Mouse (Mus musculus) midbrain, embryonic 10.5 days (tissue): ENCODE results near the gene Tcirg1. TPM values are rescaled to one million over a fixed set of nuclear protein-coding genes. Genes with fewer than 3 reads are reported as not detected.
A peak's percentile ranks its signal among the peaks of the same experiment; 100 is the strongest.

Source experiments
- DNase-seq: peaks from one replicate; pipeline ENCODE4 v3.0.0-alpha.2; 2017; ENCODE audit warnings: low spot score
- H3K27ac ChIP-seq: fragments of 300-500 bp; sonication (generic); replicated peaks from 2 replicates; pipeline ENCODE4 v1.5.1; 2016; ENCODE audit warnings: mild to moderate bottlenecking
- H3K27me3 ChIP-seq: fragments of 300-500 bp; sonication (generic); 2 replicates; pipeline ENCODE4 v1.6.1; 2016; ENCODE audit warnings: low read depth, mild to moderate bottlenecking; ENCODE audit not compliant: poor library complexity, severe bottlenecking
- H3K36me3 ChIP-seq: fragments of 300-500 bp; sonication (generic); 2 replicates; pipeline ENCODE4 v1.6.1; 2016; ENCODE audit warnings: mild to moderate bottlenecking, moderate library complexity
- H3K4me1 ChIP-seq: fragments of 300-500 bp; sonication (generic); 2 replicates; pipeline ENCODE4 v1.6.1; 2016
- H3K4me3 ChIP-seq: fragments of 300-500 bp; sonication (generic); 2 replicates; pipeline ENCODE4 v1.5.1; 2016; ENCODE audit warnings: mild to moderate bottlenecking, moderate library complexity
- H3K9me3 ChIP-seq: fragments of 300-500 bp; sonication (generic); replicated peaks from 2 replicates; pipeline ENCODE4 v1.6.1; 2016; ENCODE audit warnings: mild to moderate bottlenecking
- whole genome bisulfite sequencing: fragments of 180-500 bp; shearing (Covaris S2); methylation state at CpG from one replicate; pipeline ENCODE4 v1.1.7; 2016; 5-methylcytosine and 5-hydroxymethylcytosine counted together
- polyA plus RNA-seq: library from polyadenylated mRNA; unstranded; fragments of >200 nt; fragmentation: Nextera tagmentation; extraction: Ambion mirVana; gene quantifications from 2 replicates; pipeline ENCODE4 v1.2.1, GENCODE M21; 2016

Tcirg1 gene
- polyA plus RNA-seq, 1 experiment from 2014 or later = 17.0 TPM

- DNase-seq = peak; percentile 49
- Histone ChIP-seq H3K4me3 (peak overlapping the region; percentile 60), H3K27ac (peak overlapping the region; percentile 77)
Measured at GRCm38 (mm10) chr19:3935896-3936850, 29.2 kb upstream of the Tcirg1 start.

GRCm38 (mm10) chr19:3935032-3935895, 28.3 kb upstream of the Tcirg1 start, which contains the start of gene Unc93b1:
Gene Unc93b1, plus strand, starts transcription at chr19:3935186.
- 6% methylated on average over 42 of the region's 42 CpGs for WGBS
- Histone ChIP-seq H3K27ac (peak within 1 kb of the TSS; percentile 77), H3K4me1 (peaks cover 18% of the 10 kb centered on the region)

More at GRCm38 (mm10) chr19:3935896-3936850, 29.2 kb upstream of the Tcirg1 start:
- H3K9me3 ChIP-seq = no peaks in the 10 kb centered on the region
- 6% methylated on average over 22 of the region's 22 CpGs for WGBS
- peaks cover 18% of the 10 kb centered on the region for H3K4me1 ChIP-seq
- peaks cover 29% of the 10 kb centered on the region for H3K27me3 ChIP-seq
- no peaks in the 10 kb centered on the region for H3K36me3 ChIP-seq

GRCm38 (mm10) chr19:3931716-3932115, 24.8 kb upstream of the Tcirg1 start:
- no peak overlapping the region for H3K4me3 ChIP-seq
- H3K36me3 ChIP-seq = no peaks in the 10 kb centered on the region
- peaks cover 22% of the 10 kb centered on the region for H3K27me3 ChIP-seq
- no peak for DNase-seq
- WGBS = 90% methylated on average over 9 of the region's 9 CpGs
- peaks cover 29% of the 10 kb centered on the region for H3K4me1 ChIP-seq
- no peaks in the 10 kb centered on the region for H3K9me3 ChIP-seq
- H3K27ac ChIP-seq = no peak overlapping the region

More at GRCm38 (mm10) chr19:3935032-3935895, 28.3 kb upstream of the Tcirg1 start, which contains the start of gene Unc93b1:
- Histone ChIP-seq H3K9me3 (no peaks in the 10 kb centered on the region), H3K4me3 (peak within 1 kb of the TSS; percentile 60), H3K27me3 (peaks cover 29% of the 10 kb centered on the region), H3K36me3 (no peaks in the 10 kb centered on the region)
- DNase-seq = peak; percentile 52

GRCm38 (mm10) chr19:3930262-3931057, 23.5 kb upstream of the Tcirg1 start:
- no peak overlapping the region for H3K27ac ChIP-seq
- no peak for DNase-seq
- H3K9me3 ChIP-seq = no peaks in the 10 kb centered on the region
- H3K4me3 ChIP-seq = no peak overlapping the region
- H3K27me3 ChIP-seq = peaks cover 10% of the 10 kb centered on the region
- H3K36me3 ChIP-seq = no peaks in the 10 kb centered on the region
- 77% methylated on average over 21 of the region's 21 CpGs for WGBS
- peaks cover 20% of the 10 kb centered on the region for H3K4me1 ChIP-seq

- no peaks in the 10 kb centered on the region for H3K9me3 ChIP-seq
- H3K27ac ChIP-seq = peak within 1 kb of the TSS; percentile 18; the same call in 1 of the 2 replicates
- 72% methylated on average over 12 of the region's 12 CpGs for whole genome bisulfite sequencing
- H3K36me3 ChIP-seq = no peaks in the 10 kb centered on the region
- no peaks in the 10 kb centered on the region for H3K27me3 ChIP-seq
- no peak within 1 kb of the TSS for H3K4me3 ChIP-seq
- no peak for DNase-seq
- peaks cover 14% of the 10 kb centered on the region for H3K4me1 ChIP-seq
Measured at GRCm38 (mm10) chr19:3929211-3929941, 22.4 kb upstream of the Tcirg1 start, which contains the start of gene Aldh3b1. Gene Aldh3b1, minus strand, starts transcription at chr19:3929808.

- DNase-seq = no peak
- H3K4me1 ChIP-seq = peaks cover 18% of the 10 kb centered on the region
- 78% methylated on average over 4 of the region's 4 CpGs for WGBS
- H3K27me3 ChIP-seq = no peaks in the 10 kb centered on the region
- no peak overlapping the region for H3K4me3 ChIP-seq
- H3K9me3 ChIP-seq = no peaks in the 10 kb centered on the region
- no peaks in the 10 kb centered on the region for H3K36me3 ChIP-seq
- H3K27ac ChIP-seq = no peak overlapping the region
Measured at GRCm38 (mm10) chr19:3928779-3929178, 21.8 kb upstream of the Tcirg1 start.

GRCm38 (mm10) chr19:3927989-3928388, 21.1 kb upstream of the Tcirg1 start:
- Histone ChIP-seq H3K4me1 (peaks cover 23% of the 10 kb centered on the region), H3K4me3 (no peak overlapping the region), H3K27ac (no peak overlapping the region), H3K9me3 (no peaks in the 10 kb centered on the region), H3K36me3 (no peaks in the 10 kb centered on the region), H3K27me3 (no peaks in the 10 kb centered on the region)
- 81% methylated on average over 4 of the region's 4 CpGs for WGBS
- DNase-seq = no peak

GRCm38 (mm10) chr19:3926685-3927084, 19.8 kb upstream of the Tcirg1 start:
- Histone ChIP-seq H3K4me3 (no peak overlapping the region), H3K27me3 (no peaks in the 10 kb centered on the region), H3K36me3 (no peaks in the 10 kb centered on the region), H3K9me3 (no peaks in the 10 kb centered on the region), H3K4me1 (peaks cover 23% of the 10 kb centered on the region), H3K27ac (no peak overlapping the region)
- WGBS = 69% methylated on average over 6 of the region's 6 CpGs
- no peak for DNase-seq

- 75% methylated on average over 3 of the region's 3 CpGs for WGBS
- no peak for DNase-seq
- Histone ChIP-seq H3K27ac (no peak overlapping the region), H3K4me1 (peaks cover 23% of the 10 kb centered on the region), H3K9me3 (no peaks in the 10 kb centered on the region), H3K27me3 (no peaks in the 10 kb centered on the region), H3K4me3 (no peak overlapping the region), H3K36me3 (no peaks in the 10 kb centered on the region)
Measured at GRCm38 (mm10) chr19:3926279-3926678, 19.3 kb upstream of the Tcirg1 start.

GRCm38 (mm10) chr19:3925859-3926258, 18.9 kb upstream of the Tcirg1 start:
- Histone ChIP-seq H3K9me3 (no peaks in the 10 kb centered on the region), H3K4me3 (no peak overlapping the region), H3K27ac (no peak overlapping the region), H3K4me1 (peaks cover 23% of the 10 kb centered on the region), H3K36me3 (no peaks in the 10 kb centered on the region), H3K27me3 (no peaks in the 10 kb centered on the region)
- WGBS = 77% methylated on average over 6 of the region's 6 CpGs
- no peak for DNase-seq

- H3K9me3 ChIP-seq = no peaks in the 10 kb centered on the region
- H3K4me1 ChIP-seq = peaks cover 23% of the 10 kb centered on the region
- no peaks in the 10 kb centered on the region for H3K36me3 ChIP-seq
- no peaks in the 10 kb centered on the region for H3K27me3 ChIP-seq
- H3K27ac ChIP-seq = no peak overlapping the region
- H3K4me3 ChIP-seq = no peak overlapping the region
- DNase-seq = no peak
- WGBS = 87% methylated on average over 7 of the region's 7 CpGs
Measured at GRCm38 (mm10) chr19:3924868-3925267, 17.9 kb upstream of the Tcirg1 start.
